Mouse (Mus musculus): Measurements from ENCODE around the gene Shisal1. TPM values are rescaled to one million over a fixed set of nuclear protein-coding genes. Genes with fewer than 3 reads are reported as not detected.

The Shisal1 gene
- polyA plus RNA-seq, 1 experiment = not detected

- Histone ChIP-seq H3K4me1 (peaks cover 32% of the 10 kb centered on the region), H3K9me3 (peaks cover 35% of the 10 kb centered on the region), H3K27me3 (replicated peaks) (peaks cover 62% of the 10 kb centered on the region), H3K4me3 (replicated peaks) (no peak overlapping the region), H3K36me3 (replicated peaks; ENCODE audit: low read length) (no peaks in the 10 kb centered on the region)
- TF ChIP-seq FLI1 (IDR thresholded peaks at IDR 0.05; ENCODE audit: low read length) (no peak), GATA1 (IDR thresholded peaks at IDR 0.05; ENCODE audit: borderline replicate concordance, low read length) (no peak)
These were observed 60.8 kb downstream of the Shisal1 start for GRCm38 (mm10) chr15:84385995-84386565.

GRCm38 (mm10) chr15:84384066-84384465, 62.8 kb downstream of the Shisal1 start:
- TF ChIP-seq FLI1 (IDR thresholded peaks at IDR 0.05; ENCODE audit: low read length) (no peak), GATA1 (IDR thresholded peaks at IDR 0.05; ENCODE audit: borderline replicate concordance, low read length) (no peak)
- Histone ChIP-seq H3K27me3 (replicated peaks) (peaks cover 56% of the 10 kb centered on the region), H3K9me3 (peaks cover 24% of the 10 kb centered on the region), H3K4me3 (replicated peaks) (no peak overlapping the region), H3K36me3 (replicated peaks; ENCODE audit: low read length) (no peaks in the 10 kb centered on the region), H3K4me1 (peaks cover 42% of the 10 kb centered on the region)

- H3K36me3 ChIP-seq (replicated peaks; ENCODE audit: low read length) = no peaks in the 10 kb centered on the region
- peaks cover 35% of the 10 kb centered on the region for H3K4me1 ChIP-seq
- H3K9me3 ChIP-seq = peaks cover 14% of the 10 kb centered on the region
- H3K27me3 ChIP-seq (replicated peaks) = peaks cover 62% of the 10 kb centered on the region
- no peak for TF ChIP-seq FLI1 (IDR thresholded peaks at IDR 0.05; ENCODE audit: low read length)
- TF ChIP-seq GATA1 (IDR thresholded peaks at IDR 0.05; ENCODE audit: borderline replicate concordance, low read length) = no peak
- H3K4me3 ChIP-seq (replicated peaks) = peak overlapping the region; percentile 44
These were observed 66.7 kb downstream of the Shisal1 start for GRCm38 (mm10) chr15:84380181-84380580.

- no peaks in the 10 kb centered on the region for H3K36me3 ChIP-seq (replicated peaks; ENCODE audit: low read length)
- peaks cover 55% of the 10 kb centered on the region for H3K27me3 ChIP-seq (replicated peaks)
- TF ChIP-seq GATA1 (IDR thresholded peaks at IDR 0.05; ENCODE audit: borderline replicate concordance, low read length) (no peak), FLI1 (IDR thresholded peaks at IDR 0.05; ENCODE audit: low read length) (no peak)
- H3K4me3 ChIP-seq (replicated peaks) = no peak overlapping the region
- H3K4me1 ChIP-seq = peaks cover 35% of the 10 kb centered on the region
- peaks cover 20% of the 10 kb centered on the region for H3K9me3 ChIP-seq
These were observed 68.2 kb downstream of the Shisal1 start for GRCm38 (mm10) chr15:84378734-84379133.

GRCm38 (mm10) chr15:84372801-84373200, 74.1 kb downstream of the Shisal1 start:
- H3K36me3 ChIP-seq (replicated peaks; ENCODE audit: low read length) = no peaks in the 10 kb centered on the region
- no peaks in the 10 kb centered on the region for H3K4me1 ChIP-seq
- H3K9me3 ChIP-seq = peaks cover 37% of the 10 kb centered on the region
- no peak for TF ChIP-seq FLI1 (IDR thresholded peaks at IDR 0.05; ENCODE audit: low read length)
- TF ChIP-seq GATA1 (IDR thresholded peaks at IDR 0.05; ENCODE audit: borderline replicate concordance, low read length) = no peak
- H3K4me3 ChIP-seq (replicated peaks) = no peak overlapping the region
- peaks cover 19% of the 10 kb centered on the region for H3K27me3 ChIP-seq (replicated peaks)

GRCm38 (mm10) chr15:84367402-84367801, 79.5 kb downstream of the Shisal1 start:
- H3K9me3 ChIP-seq = peaks cover 61% of the 10 kb centered on the region
- peaks cover 16% of the 10 kb centered on the region for H3K27me3 ChIP-seq (replicated peaks)
- no peaks in the 10 kb centered on the region for H3K36me3 ChIP-seq (replicated peaks; ENCODE audit: low read length)
- no peaks in the 10 kb centered on the region for H3K4me1 ChIP-seq
- H3K4me3 ChIP-seq (replicated peaks) = no peak overlapping the region
- TF ChIP-seq FLI1 (IDR thresholded peaks at IDR 0.05; ENCODE audit: low read length) = no peak
- no peak for TF ChIP-seq GATA1 (IDR thresholded peaks at IDR 0.05; ENCODE audit: borderline replicate concordance, low read length)

- Histone ChIP-seq H3K36me3 (replicated peaks; ENCODE audit: low read length) (no peaks in the 10 kb centered on the region), H3K9me3 (peaks cover 60% of the 10 kb centered on the region), H3K4me1 (no peaks in the 10 kb centered on the region), H3K27me3 (replicated peaks) (peaks cover 11% of the 10 kb centered on the region), H3K4me3 (replicated peaks) (no peak overlapping the region)
- TF ChIP-seq FLI1 (IDR thresholded peaks at IDR 0.05; ENCODE audit: low read length) = no peak
- no peak for TF ChIP-seq GATA1 (IDR thresholded peaks at IDR 0.05; ENCODE audit: borderline replicate concordance, low read length)
These were observed 80.3 kb downstream of the Shisal1 start for GRCm38 (mm10) chr15:84366574-84366989.

GRCm38 (mm10) chr15:84365675-84366381, 81.1 kb downstream of the Shisal1 start:
- Histone ChIP-seq H3K27me3 (replicated peaks) (peaks cover 16% of the 10 kb centered on the region), H3K9me3 (peaks cover 67% of the 10 kb centered on the region), H3K4me3 (replicated peaks) (no peak overlapping the region), H3K4me1 (0 out of 2 replicates have a peak, but pooled peaks cover 3% of the 10 kb centered on the region), H3K36me3 (replicated peaks; ENCODE audit: low read length) (no peaks in the 10 kb centered on the region)
- TF ChIP-seq FLI1 (IDR thresholded peaks at IDR 0.05; ENCODE audit: low read length) (no peak), GATA1 (IDR thresholded peaks at IDR 0.05; ENCODE audit: borderline replicate concordance, low read length) (no peak)

- Histone ChIP-seq H3K4me3 (replicated peaks) (no peak overlapping the region), H3K27me3 (replicated peaks) (peaks cover 23% of the 10 kb centered on the region), H3K4me1 (0 out of 2 replicates have a peak, but pooled peaks cover 3% of the 10 kb centered on the region), H3K9me3 (peaks cover 67% of the 10 kb centered on the region), H3K36me3 (replicated peaks; ENCODE audit: low read length) (no peaks in the 10 kb centered on the region)
- TF ChIP-seq FLI1 (IDR thresholded peaks at IDR 0.05; ENCODE audit: low read length) (no peak), GATA1 (IDR thresholded peaks at IDR 0.05; ENCODE audit: borderline replicate concordance, low read length) (no peak)
These were observed 82.2 kb downstream of the Shisal1 start for GRCm38 (mm10) chr15:84364746-84365145.

GRCm38 (mm10) chr15:84355081-84355480, 91.8 kb downstream of the Shisal1 start:
- H3K27me3 ChIP-seq (replicated peaks) = peaks cover 9% of the 10 kb centered on the region
- H3K4me3 ChIP-seq (replicated peaks) = peak overlapping the region; percentile 76
- no peak for TF ChIP-seq GATA1 (IDR thresholded peaks at IDR 0.05; ENCODE audit: borderline replicate concordance, low read length)
- no peak for TF ChIP-seq FLI1 (IDR thresholded peaks at IDR 0.05; ENCODE audit: low read length)
- peaks cover 70% of the 10 kb centered on the region for H3K4me1 ChIP-seq
- peaks cover 18% of the 10 kb centered on the region for H3K9me3 ChIP-seq
- peaks cover 33% of the 10 kb centered on the region for H3K36me3 ChIP-seq (replicated peaks; ENCODE audit: low read length)

Data from megakaryocyte, embryonic 14.5 days (primary cell).